Mouse (Mus musculus) C2C12 (cell line): ENCODE results near the gene Eif2a.

Source experiments
- CEBPB ChIP-seq: IDR thresholded peaks from one replicate; pipeline ENCODE4 v1.6.1; 2011; ENCODE audit warnings: low read depth, mild to moderate bottlenecking, control low read depth, moderate library complexity
- CTCF ChIP-seq: IDR thresholded peaks from one replicate; pipeline ENCODE4 v1.5.1; 2011; ENCODE audit not compliant: control insufficient read depth, insufficient read depth, insufficient read length
- FOSL1 ChIP-seq: IDR thresholded peaks from one replicate; pipeline ENCODE4 v1.8.0; 2011; ENCODE audit warnings: mild to moderate bottlenecking, low read length; ENCODE audit not compliant: poor library complexity, insufficient read depth, severe bottlenecking
- MAX ChIP-seq: IDR thresholded peaks from one replicate; pipeline ENCODE4 v1.6.1; 2011; ENCODE audit warnings: mild to moderate bottlenecking, control low read depth
- MYOD1 ChIP-seq: IDR thresholded peaks from one replicate; pipeline ENCODE4 v1.6.1; 2011; ENCODE audit warnings: low read depth; ENCODE audit not compliant: control insufficient read depth, insufficient read length
- USF1 ChIP-seq: IDR thresholded peaks from one replicate; pipeline ENCODE4 v1.6.1; 2011; ENCODE audit warnings: low read depth, mild to moderate bottlenecking, control low read depth, moderate library complexity

- TF ChIP-seq CTCF (no peak), MYOD1 (no peak), USF1 (peak; percentile 34), MAX (peak; percentile 69), FOSL1 (no peak), CEBPB (no peak)
Measured at GRCm38 (mm10) chr3:58525652-58526407, at the start of gene Eif2a, which contains the start of gene Serp1.
